Mouse (Mus musculus) testis, adult 2 months (tissue): ENCODE results near the gene Kif18b.

Experiments used
- CTCF ChIP-seq: fragments of 200-500 bp; IDR thresholded peaks from 2 replicates; pipeline ENCODE4 v1.5.1; 2012; ENCODE audit warnings: low read depth, mild to moderate bottlenecking, inconsistent platforms, low read length, moderate library complexity; ENCODE audit not compliant: control insufficient read depth, insufficient read depth, insufficient replicate concordance
- POLR2A ChIP-seq: fragments of 200-500 bp; IDR thresholded peaks from 2 replicates; pipeline ENCODE4 v1.6.1; 2012; ENCODE audit warnings: low read depth, mild to moderate bottlenecking, inconsistent platforms, low read length, moderate library complexity; ENCODE audit not compliant: control insufficient read depth

GRCm38 (mm10) chr11:102884616-102885219, 40.2 kb downstream of the Kif18b start, which contains the start of gene Fam187a:
- TF ChIP-seq POLR2A (no peak), CTCF (no peak)
